Mouse (Mus musculus): Measurements from ENCODE around the gene Olfr558. TPM values are rescaled to one million over a fixed set of nuclear protein-coding genes. Genes with fewer than 3 reads are reported as not detected.

The Olfr558 gene
- polyA plus RNA-seq, 1 experiment, result 0.19 TPM

DNA sequence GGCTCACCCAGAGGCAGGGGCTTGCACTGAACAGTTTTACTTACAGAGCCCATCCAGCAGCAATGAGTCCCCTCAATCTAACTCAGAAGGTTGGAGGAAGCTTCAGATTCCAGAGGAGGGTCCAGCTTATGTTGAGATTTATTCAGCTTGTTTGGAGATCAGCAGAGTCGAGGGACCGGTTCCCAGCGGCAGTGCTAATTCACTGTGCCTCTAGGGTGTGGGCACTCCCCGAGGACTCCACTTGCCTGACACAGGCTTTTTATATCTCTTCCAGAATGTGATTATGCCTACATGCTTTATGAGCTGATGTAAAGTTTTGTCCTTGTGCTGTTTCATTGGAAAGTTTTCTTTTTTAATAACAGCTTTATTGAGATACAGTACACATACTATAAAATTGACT, 57.3 kb downstream of the Olfr558 start, which contains the start of the genes Olfr560 and Olfr78:
Olfr560 (minus strand) TSS at position 101 of the 400 bp plus-strand sequence.
Olfr78 (minus strand) TSS at position 206 of the 400 bp plus-strand sequence.
- TF ChIP-seq CTCF (IDR thresholded peaks at IDR 0.05; ENCODE audit: extremely low read depth, insufficient read depth, insufficient read length, insufficient replicate concordance) (no peak), POLR2A (IDR thresholded peaks at IDR 0.05; ENCODE audit: low read depth, low read length) (no peak)
- 87% methylated on average over 4 of the region's 4 CpGs for WGBS
- DNase-seq (ENCODE audit: low read depth in 1 of 2, low spot score in 2 of 2), result no peak
- Histone ChIP-seq H3K4me3 (ENCODE audit: extremely low read depth, insufficient read depth, insufficient read length) (no peak within 1 kb of the TSS), H3K4me1 (ENCODE audit: control insufficient read depth, insufficient read depth, insufficient read length) (no peaks in the 10 kb centered on the region), H3K27ac (ENCODE audit: insufficient read depth, low read length) (no peak within 1 kb of the TSS), H3K27me3 (ENCODE audit: control insufficient read depth, insufficient read depth, low read length) (no peaks in the 10 kb centered on the region), H3K36me3 (ENCODE audit: control insufficient read depth, insufficient read depth, low read length) (no peaks in the 10 kb centered on the region)

Other genes starting within 250 kb of the Olfr558 start
- not detected in 2 replicates for gene Olfr543, start 220.5 kb upstream of the Olfr558 start, polyA plus RNA-seq (2012; rRNA removed)
- not detected in 2 replicates for gene Olfr544, start 213.9 kb upstream of the Olfr558 start, polyA plus RNA-seq (2012; rRNA removed)
- gene Olfr545, start 202.6 kb upstream of the Olfr558 start, polyA plus RNA-seq (2012; rRNA removed), result not detected in 2 replicates
- gene Olfr547, start 167.5 kb upstream of the Olfr558 start, polyA plus RNA-seq (2012; rRNA removed), result not detected in 2 replicates
- gene Olfr548-ps1, start 161.3 kb upstream of the Olfr558 start, polyA plus RNA-seq (2012; rRNA removed), result not detected in 2 replicates
- gene Olfr549, start 152.3 kb upstream of the Olfr558 start, polyA plus RNA-seq (2012; rRNA removed), result not detected in 2 replicates
- 6.3 and 8.1 TPM in 2 replicates for gene Trim21, start 136.7 kb upstream of the Olfr558 start, polyA plus RNA-seq (2012; rRNA removed)
- gene Olfr550, start 130.8 kb upstream of the Olfr558 start, polyA plus RNA-seq (2012; rRNA removed), result not detected in 2 replicates
- gene Olfr551, start 110.3 kb upstream of the Olfr558 start, polyA plus RNA-seq (2012; rRNA removed), result not detected in 2 replicates
- 0.06 and 0.12 TPM in 2 replicates for gene Olfr552, start 104.4 kb upstream of the Olfr558 start, polyA plus RNA-seq (2012; rRNA removed)
- not detected in 2 replicates for gene Olfr553, start 84.0 kb upstream of the Olfr558 start, polyA plus RNA-seq (2012; rRNA removed)
- not detected in 2 replicates for gene Olfr554, start 63.8 kb upstream of the Olfr558 start, polyA plus RNA-seq (2012; rRNA removed)
- gene Olfr555, start 43.4 kb upstream of the Olfr558 start, polyA plus RNA-seq (2012; rRNA removed), result not detected in 2 replicates
- gene Olfr556, start 37.3 kb upstream of the Olfr558 start, polyA plus RNA-seq (2012; rRNA removed), result not detected in 2 replicates
- 10.6 and 12.4 TPM in 2 replicates for gene Trim68, start 14.9 kb upstream of the Olfr558 start, polyA plus RNA-seq (2012; rRNA removed)
- gene Olfr557, start 6.3 kb upstream of the Olfr558 start, polyA plus RNA-seq (2012; rRNA removed), result not detected in 2 replicates
- gene Olfr33, start 16.9 kb downstream of the Olfr558 start, polyA plus RNA-seq (2012; rRNA removed), result not detected in 2 replicates
- gene Olfr559, start 25.3 kb downstream of the Olfr558 start, polyA plus RNA-seq (2012; rRNA removed), result not detected in 2 replicates
- not detected in 2 replicates for gene Olfr560, start 57.2 kb downstream of the Olfr558 start, polyA plus RNA-seq (2012; rRNA removed)
- gene Olfr78, start 57.3 kb downstream of the Olfr558 start, polyA plus RNA-seq (2012; rRNA removed), result 0.12 and 0.26 TPM in 2 replicates
- gene Olfr561, start 69.0 kb downstream of the Olfr558 start, polyA plus RNA-seq (2012; rRNA removed), result not detected in 2 replicates
- gene Olfr564, start 101.3 kb downstream of the Olfr558 start, polyA plus RNA-seq (2012; rRNA removed), result not detected in 2 replicates
- gene Olfr566, start 156.6 kb downstream of the Olfr558 start, polyA plus RNA-seq (2012; rRNA removed), result not detected in 2 replicates
- not detected in 2 replicates for gene Olfr568, start 174.9 kb downstream of the Olfr558 start, polyA plus RNA-seq (2012; rRNA removed)
- not detected in 2 replicates for gene Olfr569, start 188.7 kb downstream of the Olfr558 start, polyA plus RNA-seq (2012; rRNA removed)
- not detected in 2 replicates for gene Olfr570, start 192.4 kb downstream of the Olfr558 start, polyA plus RNA-seq (2012; rRNA removed)
- not detected in 2 replicates for gene Olfr571, start 215.3 kb downstream of the Olfr558 start, polyA plus RNA-seq (2012; rRNA removed)
- not detected in 2 replicates for gene Olfr572, start 222.2 kb downstream of the Olfr558 start, polyA plus RNA-seq (2012; rRNA removed)
- gene Olfr573-ps1, start 240.4 kb downstream of the Olfr558 start, polyA plus RNA-seq (2012; rRNA removed), result not detected in 2 replicates
- gene Olfr574, start 246.3 kb downstream of the Olfr558 start, polyA plus RNA-seq (2012; rRNA removed), result not detected in 2 replicates

Measured in spleen, adult 2 months (tissue).